Mouse (Mus musculus): ENCODE data around the gene Sugct. TPM values are rescaled to one million over a fixed set of nuclear protein-coding genes. Genes with fewer than 3 reads are reported as not detected.

Sugct gene
- polyA plus RNA-seq, 1 experiment = 0.18 TPM

DNA sequence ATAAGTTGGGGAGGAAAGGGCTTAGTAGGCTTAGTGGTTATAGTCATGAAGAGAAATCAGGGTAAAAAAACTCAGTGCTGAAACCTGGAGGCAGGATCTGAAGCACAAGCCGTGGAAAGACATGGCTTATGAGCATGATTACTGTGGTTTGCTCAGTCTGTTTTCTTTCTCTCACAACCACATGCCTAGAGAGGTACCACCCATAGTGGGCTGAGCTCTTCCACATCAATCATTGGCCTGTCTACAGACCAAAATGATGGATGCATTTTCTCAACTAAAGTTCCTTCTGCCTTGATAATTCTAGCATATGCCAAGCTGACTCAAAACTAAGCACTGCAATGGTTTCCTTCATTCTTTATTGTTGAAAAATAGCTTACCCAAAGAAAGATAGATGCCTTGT, 817.3 kb downstream of the Sugct start:
- H3K36me3 ChIP-seq (ENCODE audit: control insufficient read depth, insufficient read depth, low read length) = no peaks in the 10 kb centered on the region
- no peak for DNase-seq (ENCODE audit: low read depth in 1 of 2, low spot score in 2 of 2)
- no peak for TF ChIP-seq CTCF (IDR thresholded peaks at IDR 0.05; ENCODE audit: extremely low read depth, insufficient read depth, insufficient read length, insufficient replicate concordance)
- TF ChIP-seq POLR2A (IDR thresholded peaks at IDR 0.05; ENCODE audit: low read depth, low read length) = no peak
- H3K27me3 ChIP-seq (ENCODE audit: control insufficient read depth, insufficient read depth, low read length) = no peaks in the 10 kb centered on the region
- H3K27ac ChIP-seq (ENCODE audit: insufficient read depth, low read length) = no peak overlapping the region
- H3K4me3 ChIP-seq (ENCODE audit: extremely low read depth, insufficient read depth, insufficient read length) = no peak overlapping the region
- 77% methylated on average over 1 of the region's 1 CpGs for WGBS
- H3K4me1 ChIP-seq (ENCODE audit: control insufficient read depth, insufficient read depth, insufficient read length) = no peaks in the 10 kb centered on the region

GRCm38 (mm10) chr13:16859986-16860385, 835.4 kb downstream of the Sugct start:
- Histone ChIP-seq H3K4me3 (ENCODE audit: extremely low read depth, insufficient read depth, insufficient read length) (no peak overlapping the region), H3K27ac (ENCODE audit: insufficient read depth, low read length) (no peak overlapping the region), H3K36me3 (ENCODE audit: control insufficient read depth, insufficient read depth, low read length) (no peaks in the 10 kb centered on the region), H3K4me1 (ENCODE audit: control insufficient read depth, insufficient read depth, insufficient read length) (no peaks in the 10 kb centered on the region), H3K27me3 (ENCODE audit: control insufficient read depth, insufficient read depth, low read length) (no peaks in the 10 kb centered on the region)
- no peak for DNase-seq (ENCODE audit: low read depth in 1 of 2, low spot score in 2 of 2)
- WGBS = 76% methylated on average over 2 of the region's 2 CpGs
- no peak for TF ChIP-seq POLR2A (IDR thresholded peaks at IDR 0.05; ENCODE audit: low read depth, low read length)
- no peak for TF ChIP-seq CTCF (IDR thresholded peaks at IDR 0.05; ENCODE audit: extremely low read depth, insufficient read depth, insufficient read length, insufficient replicate concordance)

GRCm38 (mm10) chr13:16847236-16847635, 848.1 kb downstream of the Sugct start:
- TF ChIP-seq CTCF (IDR thresholded peaks at IDR 0.05; ENCODE audit: extremely low read depth, insufficient read depth, insufficient read length, insufficient replicate concordance) (no peak), POLR2A (IDR thresholded peaks at IDR 0.05; ENCODE audit: low read depth, low read length) (no peak)
- no peaks in the 10 kb centered on the region for H3K4me1 ChIP-seq (ENCODE audit: control insufficient read depth, insufficient read depth, insufficient read length)
- WGBS = 13% methylated on average over 2 of the region's 2 CpGs
- no peak overlapping the region for H3K4me3 ChIP-seq (ENCODE audit: extremely low read depth, insufficient read depth, insufficient read length)
- no peaks in the 10 kb centered on the region for H3K36me3 ChIP-seq (ENCODE audit: control insufficient read depth, insufficient read depth, low read length)
- DNase-seq (ENCODE audit: low read depth in 1 of 2, low spot score in 2 of 2) = no peak
- no peaks in the 10 kb centered on the region for H3K27me3 ChIP-seq (ENCODE audit: control insufficient read depth, insufficient read depth, low read length)
- no peak overlapping the region for H3K27ac ChIP-seq (ENCODE audit: insufficient read depth, low read length)

- WGBS = 80% methylated on average over 1 of the region's 1 CpGs
- no peaks in the 10 kb centered on the region for H3K4me1 ChIP-seq (ENCODE audit: control insufficient read depth, insufficient read depth, insufficient read length)
- H3K36me3 ChIP-seq (ENCODE audit: control insufficient read depth, insufficient read depth, low read length) = no peaks in the 10 kb centered on the region
- TF ChIP-seq POLR2A (IDR thresholded peaks at IDR 0.05; ENCODE audit: low read depth, low read length) = no peak
- no peak for TF ChIP-seq CTCF (IDR thresholded peaks at IDR 0.05; ENCODE audit: extremely low read depth, insufficient read depth, insufficient read length, insufficient replicate concordance)
- H3K4me3 ChIP-seq (ENCODE audit: extremely low read depth, insufficient read depth, insufficient read length) = no peak overlapping the region
- H3K27ac ChIP-seq (ENCODE audit: insufficient read depth, low read length) = no peak overlapping the region
- DNase-seq (ENCODE audit: low read depth in 1 of 2, low spot score in 2 of 2) = no peak
- no peaks in the 10 kb centered on the region for H3K27me3 ChIP-seq (ENCODE audit: control insufficient read depth, insufficient read depth, low read length)
Observed at GRCm38 (mm10) chr13:16840994-16841393, 854.4 kb downstream of the Sugct start.

DNA sequence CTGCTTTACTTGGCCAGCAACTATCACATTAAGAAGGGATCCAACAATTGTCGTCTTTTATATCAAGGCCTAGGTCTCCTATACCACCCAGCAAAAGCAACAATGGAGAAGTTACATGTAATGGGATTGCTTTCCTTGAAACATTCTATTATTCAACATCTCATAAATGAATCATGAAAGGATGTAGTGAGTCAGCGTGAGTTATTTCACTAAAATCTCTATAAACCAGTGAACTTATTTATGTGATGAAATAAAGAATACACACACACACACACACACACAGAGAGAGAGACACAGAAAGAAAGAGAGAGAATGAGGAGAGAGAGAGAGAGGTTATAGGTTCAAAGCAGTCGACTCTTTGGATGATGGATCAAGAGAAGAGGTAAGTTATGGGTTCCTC, 856.9 kb downstream of the Sugct start:
- 91% methylated on average over 3 of the region's 3 CpGs for WGBS
- no peaks in the 10 kb centered on the region for H3K27me3 ChIP-seq (ENCODE audit: control insufficient read depth, insufficient read depth, low read length)
- no peak for TF ChIP-seq POLR2A (IDR thresholded peaks at IDR 0.05; ENCODE audit: low read depth, low read length)
- no peak for TF ChIP-seq CTCF (IDR thresholded peaks at IDR 0.05; ENCODE audit: extremely low read depth, insufficient read depth, insufficient read length, insufficient replicate concordance)
- no peaks in the 10 kb centered on the region for H3K36me3 ChIP-seq (ENCODE audit: control insufficient read depth, insufficient read depth, low read length)
- no peak overlapping the region for H3K4me3 ChIP-seq (ENCODE audit: extremely low read depth, insufficient read depth, insufficient read length)
- H3K4me1 ChIP-seq (ENCODE audit: control insufficient read depth, insufficient read depth, insufficient read length) = no peaks in the 10 kb centered on the region
- no peak overlapping the region for H3K27ac ChIP-seq (ENCODE audit: insufficient read depth, low read length)
- no peak for DNase-seq (ENCODE audit: low read depth in 1 of 2, low spot score in 2 of 2)

DNA sequence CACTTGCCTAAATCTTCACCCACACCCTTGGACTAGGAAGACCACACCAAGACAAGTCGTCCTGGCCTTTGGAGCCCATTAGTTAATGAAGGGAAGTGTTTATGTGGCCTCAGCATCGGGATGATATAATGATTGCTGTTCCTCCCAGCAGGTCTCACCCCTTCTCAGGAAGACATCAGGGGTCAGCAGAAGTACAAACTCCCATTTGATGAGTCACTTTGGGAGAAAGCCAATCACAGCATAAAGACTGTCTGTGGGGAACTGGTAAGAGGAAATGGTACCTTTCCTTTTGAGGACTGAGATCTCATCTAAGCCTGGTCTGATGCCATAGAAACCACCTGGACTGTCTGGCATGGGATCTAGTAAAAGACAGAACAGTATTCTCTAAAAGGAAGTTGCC, 860.2 kb downstream of the Sugct start:
- H3K27ac ChIP-seq (ENCODE audit: insufficient read depth, low read length) = no peak overlapping the region
- no peak for DNase-seq (ENCODE audit: low read depth in 1 of 2, low spot score in 2 of 2)
- H3K4me3 ChIP-seq (ENCODE audit: extremely low read depth, insufficient read depth, insufficient read length) = no peak overlapping the region
- TF ChIP-seq CTCF (IDR thresholded peaks at IDR 0.05; ENCODE audit: extremely low read depth, insufficient read depth, insufficient read length, insufficient replicate concordance) = no peak
- WGBS = 44% methylated on average over 2 of the region's 2 CpGs
- H3K36me3 ChIP-seq (ENCODE audit: control insufficient read depth, insufficient read depth, low read length) = no peaks in the 10 kb centered on the region
- H3K4me1 ChIP-seq (ENCODE audit: control insufficient read depth, insufficient read depth, insufficient read length) = no peaks in the 10 kb centered on the region
- H3K27me3 ChIP-seq (ENCODE audit: control insufficient read depth, insufficient read depth, low read length) = no peaks in the 10 kb centered on the region

DNA sequence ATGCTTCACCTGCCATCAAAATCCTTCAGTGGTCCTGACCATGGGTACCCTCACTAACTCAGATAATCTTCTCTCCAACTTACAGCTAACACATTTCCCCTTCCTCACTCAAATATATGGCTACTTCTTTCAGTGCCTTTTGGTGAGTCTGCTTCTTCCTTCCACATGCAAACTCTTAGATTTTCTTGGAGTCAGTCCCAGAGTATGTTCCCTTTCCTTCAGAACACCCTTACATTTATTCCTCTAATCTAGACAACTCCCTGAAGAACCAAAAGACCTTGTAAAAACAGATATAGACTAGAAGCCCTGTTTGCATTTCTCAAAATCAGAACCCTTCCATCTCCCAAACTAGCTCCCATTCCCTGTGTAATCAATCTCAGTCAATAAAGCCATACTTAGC, 862.3 kb downstream of the Sugct start:
- DNase-seq (ENCODE audit: low read depth in 1 of 2, low spot score in 2 of 2) = no peak
- no peak overlapping the region for H3K27ac ChIP-seq (ENCODE audit: insufficient read depth, low read length)
- no peaks in the 10 kb centered on the region for H3K36me3 ChIP-seq (ENCODE audit: control insufficient read depth, insufficient read depth, low read length)
- no peaks in the 10 kb centered on the region for H3K4me1 ChIP-seq (ENCODE audit: control insufficient read depth, insufficient read depth, insufficient read length)
- H3K4me3 ChIP-seq (ENCODE audit: extremely low read depth, insufficient read depth, insufficient read length) = no peak overlapping the region
- TF ChIP-seq CTCF (IDR thresholded peaks at IDR 0.05; ENCODE audit: extremely low read depth, insufficient read depth, insufficient read length, insufficient replicate concordance) (no peak), POLR2A (IDR thresholded peaks at IDR 0.05; ENCODE audit: low read depth, low read length) (no peak)
- H3K27me3 ChIP-seq (ENCODE audit: control insufficient read depth, insufficient read depth, low read length) = no peaks in the 10 kb centered on the region

Data from spleen, adult 2 months (tissue).